Mouse (Mus musculus): ENCODE measurements around the gene Cacna2d2.
"Not testable (repeated sequence)": the region's sequence is repeated elsewhere in the genome, so short reads cannot be mapped to it uniquely, and the experiment has no call there.

Gene Cacna2d2

GRCm38 (mm10) chr9:107556346-107556745 is 156.9 kb downstream of the Cacna2d2 start:
- no peak for DNase-seq

DNA sequence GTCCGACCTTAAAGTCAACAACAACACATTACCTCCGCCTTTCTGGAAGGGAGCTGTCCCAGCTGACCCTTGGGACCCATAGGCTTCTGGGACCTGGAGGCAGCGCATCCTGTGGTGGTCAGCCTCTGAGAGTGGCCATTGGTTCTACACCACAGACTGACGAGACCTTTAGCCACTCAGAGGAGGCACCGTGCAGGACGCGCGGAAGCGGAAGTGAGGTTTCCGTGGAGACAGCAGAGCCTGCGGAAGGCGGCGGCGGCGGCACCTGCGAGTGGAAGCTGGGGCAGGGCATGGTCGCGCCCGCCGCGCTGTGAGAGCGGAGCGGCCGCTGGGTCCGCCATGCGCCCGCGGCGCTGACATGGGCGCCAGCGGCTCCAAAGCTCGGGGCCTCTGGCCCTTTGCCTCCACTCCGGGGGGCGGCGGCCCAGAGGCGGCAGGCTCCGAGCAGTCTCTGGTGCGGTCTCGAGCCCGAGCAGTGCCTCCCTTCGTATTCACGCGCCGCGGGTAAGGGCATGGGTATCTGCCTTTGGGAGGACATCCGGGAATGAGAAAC is 163.7 kb downstream of the Cacna2d2 start, which contains the start of gene Tusc2:
TSS of gene Tusc2 (plus strand) at position 227 of the 553 bp plus-strand sequence.
- peak; percentile 95 for DNase-seq

GRCm38 (mm10) chr9:107565556-107565955 is 166.1 kb downstream of the Cacna2d2 start:
- DNase-seq: not testable (repeated sequence)

DNA sequence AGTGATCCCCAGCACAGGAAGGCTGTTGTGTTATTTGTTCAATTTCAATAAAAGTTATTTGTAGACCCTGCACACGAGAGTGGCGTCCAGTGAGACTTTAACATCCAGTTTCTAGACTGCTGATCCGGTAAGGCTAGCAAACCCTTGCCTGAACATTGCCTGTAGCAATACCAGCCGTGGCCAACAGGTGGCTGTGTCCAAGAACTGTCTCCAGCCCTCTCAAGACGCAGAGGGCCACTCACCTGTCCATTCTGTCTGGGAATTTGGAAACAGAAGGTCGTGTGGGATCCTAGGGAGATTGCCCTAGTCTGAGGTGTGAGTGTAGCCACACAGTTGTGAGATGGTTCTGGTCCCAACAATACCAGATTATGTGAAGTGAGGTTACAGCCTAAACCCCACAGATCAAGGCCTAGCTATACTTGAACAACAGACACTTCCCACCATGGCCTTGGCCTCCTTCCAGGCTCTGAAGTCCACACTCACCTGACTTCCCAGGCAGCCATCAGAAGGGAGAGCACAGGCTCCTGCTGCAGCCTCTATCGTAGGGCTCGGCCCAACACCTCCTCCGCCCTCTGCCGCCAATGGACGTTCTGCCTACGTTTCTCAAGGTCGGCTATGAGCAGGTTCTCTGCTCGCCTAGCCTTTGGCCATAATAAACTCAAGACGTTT is 166.8 kb downstream of the Cacna2d2 start:
- DNase-seq: peak; percentile 83

- no peak for DNase-seq
These were observed 167.4 kb downstream of the Cacna2d2 start for GRCm38 (mm10) chr9:107566855-107567254.

- DNase-seq: no peak
These were observed 168.4 kb downstream of the Cacna2d2 start, which contains the start of gene Hyal2 for GRCm38 (mm10) chr9:107567702-107568319. Gene Hyal2 (plus strand): TSS chr9:107567945.

DNA sequence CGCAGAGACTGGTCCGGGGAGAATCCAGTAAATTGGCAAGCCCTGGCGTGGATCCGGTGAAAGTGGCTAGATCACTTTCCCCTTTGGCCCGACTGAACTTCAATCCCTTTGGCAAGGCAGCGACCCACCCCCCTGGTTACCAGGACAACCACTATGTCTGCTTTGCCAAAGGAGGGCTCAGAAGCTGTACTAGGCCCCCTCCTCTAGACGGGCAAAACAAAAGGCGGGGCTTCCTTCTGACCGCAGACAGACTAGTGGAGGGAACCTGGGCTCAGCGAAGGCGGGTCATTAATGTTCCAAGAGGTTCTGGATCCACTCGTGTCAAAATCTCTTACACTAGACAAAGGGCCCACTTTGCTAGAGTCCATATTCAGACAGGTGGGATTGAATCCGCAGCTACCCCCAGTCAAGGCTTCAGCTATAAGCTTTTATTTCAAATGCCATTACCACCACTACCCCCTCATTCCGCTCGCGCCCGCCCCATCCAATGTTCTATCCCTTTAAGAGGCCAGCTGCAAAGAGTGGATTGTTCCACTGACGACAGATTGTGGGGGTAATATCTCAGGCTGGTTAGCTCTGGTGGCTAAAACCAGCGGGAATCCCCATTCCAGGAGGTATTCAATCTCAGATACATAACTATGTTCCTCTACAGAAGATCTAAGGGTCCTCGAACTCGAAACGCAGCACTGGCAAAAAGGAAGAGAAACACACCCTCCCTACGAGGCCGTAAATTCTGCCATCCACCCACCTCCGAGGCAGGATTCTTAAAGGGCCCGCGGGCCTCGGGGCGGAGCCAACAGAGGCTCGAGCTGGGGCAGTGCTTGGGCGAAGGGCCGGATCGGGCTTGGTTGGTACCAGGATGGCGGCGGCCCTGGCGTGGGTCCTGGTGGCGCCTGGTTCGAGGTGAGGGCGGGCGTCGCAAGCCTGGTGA is 169.2 kb downstream of the Cacna2d2 start:
- DNase-seq: peak; percentile 84

DNA sequence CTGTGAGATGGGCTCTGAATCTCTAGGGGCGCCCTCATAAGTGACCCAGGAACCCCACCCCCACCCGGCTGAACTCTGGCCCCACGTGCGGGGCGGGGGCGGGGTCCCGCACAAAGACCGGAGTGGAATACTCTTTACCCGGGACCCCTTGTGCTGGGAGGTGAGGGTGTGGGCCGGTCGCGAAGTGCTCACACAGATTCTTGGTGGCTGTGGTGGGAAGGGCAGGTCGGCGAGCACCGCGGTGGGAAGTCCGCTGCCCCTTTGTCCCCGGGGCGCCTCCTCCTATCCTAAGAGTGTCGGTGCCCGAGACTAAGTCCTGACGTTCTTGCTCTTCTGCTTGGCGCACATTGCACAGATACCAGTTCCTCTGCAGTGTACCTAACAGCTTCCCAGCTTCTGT is 169.9 kb downstream of the Cacna2d2 start:
- DNase-seq: no peak

GRCm38 (mm10) chr9:107570016-107570415 is 170.6 kb downstream of the Cacna2d2 start:
- no peak for DNase-seq

- DNase-seq: no peak
These were observed 171.4 kb downstream of the Cacna2d2 start for GRCm38 (mm10) chr9:107570845-107571244.

DNA sequence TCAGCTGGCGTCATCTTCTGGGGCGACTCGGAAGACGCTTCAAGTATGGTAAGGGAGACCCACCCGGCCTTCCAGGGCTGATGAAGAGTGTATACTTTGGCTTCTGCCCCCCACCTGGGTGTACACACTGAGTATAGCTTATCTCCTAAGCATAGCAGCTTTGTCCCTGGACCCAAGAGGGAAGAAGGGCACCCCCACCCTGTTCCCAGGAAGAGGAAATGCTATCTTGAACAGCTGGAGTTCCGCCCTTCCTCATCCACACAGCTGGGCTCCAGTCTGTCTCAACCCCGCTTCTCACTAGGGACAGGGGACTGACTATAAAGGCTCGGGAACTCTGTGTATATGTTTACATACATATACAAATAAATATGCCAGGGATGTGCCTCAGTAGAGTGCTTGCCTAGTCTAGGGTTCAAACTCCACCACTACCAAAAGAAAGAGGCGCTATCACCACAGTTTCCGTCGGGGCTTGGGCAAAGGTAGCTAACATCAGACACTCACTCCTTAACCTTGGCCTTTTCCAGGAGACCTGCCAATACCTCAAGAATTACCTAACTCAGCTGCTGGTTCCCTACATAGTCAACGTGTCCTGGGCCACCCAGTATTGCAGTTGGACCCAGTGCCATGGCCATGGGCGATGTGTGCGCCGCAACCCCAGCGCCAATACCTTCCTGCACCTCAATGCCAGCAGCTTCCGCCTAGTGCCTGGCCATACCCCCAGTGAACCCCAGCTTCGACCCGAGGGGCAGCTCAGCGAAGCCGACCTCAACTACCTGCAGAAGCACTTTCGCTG is 172.3 kb downstream of the Cacna2d2 start:
- DNase-seq: no peak

GRCm38 (mm10) chr9:107572327-107572662 is 172.9 kb downstream of the Cacna2d2 start:
- DNase-seq: no peak

- not testable (repeated sequence) for DNase-seq
These were observed 174.4 kb downstream of the Cacna2d2 start for GRCm38 (mm10) chr9:107573774-107574173.

GRCm38 (mm10) chr9:107575579-107576356 is 176.4 kb downstream of the Cacna2d2 start:
- DNase-seq: no peak

DNA sequence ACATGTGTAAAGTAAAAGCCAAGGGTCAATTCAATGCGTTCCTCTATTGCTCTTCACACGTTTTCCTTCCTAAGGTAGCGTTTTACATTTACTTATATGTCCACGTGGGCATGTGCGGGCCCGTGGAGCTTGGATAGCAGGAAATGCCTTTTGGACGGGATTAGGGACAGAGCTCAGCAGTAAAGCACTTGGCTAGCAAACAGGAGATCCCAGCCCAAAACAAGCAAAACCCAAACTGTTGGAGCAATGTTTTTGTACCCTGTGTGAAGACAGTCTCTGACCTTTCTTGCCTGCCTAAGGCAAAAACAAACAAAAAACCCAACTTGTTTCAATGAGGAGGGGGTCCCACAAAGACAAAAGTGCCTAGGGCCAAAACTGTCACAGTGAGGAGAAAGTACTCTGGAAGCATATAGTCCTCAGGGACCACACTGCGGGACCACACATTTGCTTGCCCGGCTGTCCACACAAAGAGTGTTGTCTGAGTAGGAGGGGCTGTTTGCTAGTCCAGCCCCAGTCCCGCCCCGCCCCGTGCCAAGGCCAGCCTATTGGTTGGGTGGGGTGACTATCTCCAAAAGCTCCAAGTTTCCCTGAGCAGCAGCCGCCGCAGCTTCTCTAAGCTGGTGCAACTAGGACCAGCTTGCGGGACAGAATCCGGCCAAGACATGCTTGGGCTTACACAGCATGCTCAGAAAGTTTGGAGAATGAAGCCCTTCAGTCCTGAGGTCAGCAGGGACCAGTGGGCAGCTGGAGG is 177.1 kb downstream of the Cacna2d2 start, which contains the start of gene Hyal1:
TSS of gene Hyal1 (plus strand) at position 571 of the 751 bp plus-strand sequence.
- DNase-seq: no peak

GRCm38 (mm10) chr9:107577871-107578270 is 178.5 kb downstream of the Cacna2d2 start:
- no peak for DNase-seq

- DNase-seq: no peak
These were observed 179.2 kb downstream of the Cacna2d2 start, which contains the start of gene Naa80 for GRCm38 (mm10) chr9:107578587-107578986. Gene Naa80 (plus strand): TSS chr9:107578887.

All from cerebellum, adult 9-10 months (tissue).